Mouse (Mus musculus) hindbrain, embryonic 10.5 days (tissue): ENCODE data around the gene P2ry14. TPM values are rescaled to one million over a fixed set of nuclear protein-coding genes. Genes with fewer than 3 reads are reported as not detected.
"Not testable (repeated sequence)": the region's sequence is repeated elsewhere in the genome, so short reads cannot be mapped to it uniquely, and the experiment has no call there.

Experiments used
- DNase-seq: peaks from one replicate; pipeline ENCODE4 v3.0.0-alpha.2; 2017; ENCODE audit warnings: low spot score
- H3K27ac ChIP-seq: fragments of 300-500 bp; sonication (generic); 2 replicates; pipeline ENCODE4 v1.5.1; 2016; ENCODE audit warnings: mild to moderate bottlenecking, moderate library complexity
- H3K27me3 ChIP-seq: fragments of 300-500 bp; sonication (generic); 2 replicates; pipeline ENCODE4 v1.6.1; 2016; ENCODE audit warnings: mild to moderate bottlenecking; ENCODE audit not compliant: poor library complexity, insufficient read depth, severe bottlenecking
- H3K36me3 ChIP-seq: fragments of 300-500 bp; sonication (generic); 2 replicates; pipeline ENCODE4 v1.6.1; 2016; ENCODE audit warnings: mild to moderate bottlenecking, moderate library complexity
- H3K4me1 ChIP-seq: fragments of 300-500 bp; sonication (generic); replicated peaks from 2 replicates; pipeline ENCODE4 v1.6.1; 2016; ENCODE audit warnings: mild to moderate bottlenecking
- H3K4me3 ChIP-seq: fragments of 300-500 bp; sonication (generic); 2 replicates; pipeline ENCODE4 v1.5.1; 2016; ENCODE audit warnings: mild to moderate bottlenecking, moderate library complexity
- H3K9me3 ChIP-seq: fragments of 300-500 bp; sonication (generic); 2 replicates; pipeline ENCODE4 v1.6.1; 2016; ENCODE audit warnings: mild to moderate bottlenecking, moderate library complexity
- WGBS: fragments of 180-500 bp; shearing (Covaris S2); methylation state at CpG from one replicate; pipeline ENCODE4 v1.1.7; 2016; 5-methylcytosine and 5-hydroxymethylcytosine counted together
- polyA plus RNA-seq: library from polyadenylated mRNA; unstranded; fragments of >200 nt; fragmentation: Nextera tagmentation; extraction: Ambion mirVana; gene quantifications from 2 replicates; pipeline ENCODE4 v1.2.1, GENCODE M21; 2016

Gene P2ry14
- polyA plus RNA-seq, 1 experiment from 2014 or later: 1.9 TPM

DNA sequence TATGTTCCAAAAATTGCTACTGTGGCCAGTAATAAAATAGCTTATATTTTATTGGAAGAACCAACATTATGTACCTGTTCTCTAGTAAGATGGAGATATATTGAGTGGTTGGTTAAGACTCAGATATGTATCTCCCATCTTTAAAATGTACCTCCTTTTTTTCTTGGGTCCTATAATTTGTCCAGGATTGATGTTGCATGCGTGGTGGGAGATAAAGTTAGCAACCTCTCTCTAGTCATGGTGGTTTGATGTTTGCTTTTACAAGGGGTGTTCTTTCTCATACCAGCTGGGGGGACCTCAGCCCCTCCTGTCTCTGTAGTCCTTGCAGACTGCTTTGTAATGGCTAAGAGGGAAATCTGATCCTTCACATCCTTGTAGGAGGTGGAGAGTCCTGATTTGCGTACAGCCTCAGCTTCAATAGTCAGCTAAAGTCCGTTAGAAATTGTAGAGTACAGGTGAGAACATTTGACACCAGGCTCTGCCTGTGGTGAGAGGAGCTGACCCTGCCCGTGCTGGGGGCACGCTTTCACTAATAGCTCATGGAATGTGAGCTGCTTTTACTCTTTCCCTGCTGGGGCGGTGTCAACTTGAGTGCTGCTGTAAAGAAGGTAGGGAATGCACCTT is 73.0 kb downstream of the P2ry14 start:
- 20% methylated on average over 6 of the region's 6 CpGs for WGBS
- H3K4me3 ChIP-seq: no peak overlapping the region

GRCm38 (mm10) chr3:59079327-59079726 is 74.1 kb downstream of the P2ry14 start:
- H3K4me1 ChIP-seq: peaks cover 15% of the 10 kb centered on the region
- DNase-seq: peak; percentile 42
- H3K36me3 ChIP-seq: 0 out of 2 replicates have a peak, but pooled peaks cover 5% of the 10 kb centered on the region
- 40% methylated on average over 4 of the region's 4 CpGs for WGBS
- H3K27me3 ChIP-seq: no peaks in the 10 kb centered on the region
- no peak overlapping the region for H3K27ac ChIP-seq
- H3K9me3 ChIP-seq: no peaks in the 10 kb centered on the region
- H3K4me3 ChIP-seq: no peak overlapping the region

More for the DNA sequence above, 73.0 kb downstream of the P2ry14 start:
- Histone ChIP-seq H3K9me3 (no peaks in the 10 kb centered on the region), H3K27ac (no peak overlapping the region), H3K36me3 (0 out of 2 replicates have a peak, but pooled peaks cover 5% of the 10 kb centered on the region), H3K4me1 (peaks cover 15% of the 10 kb centered on the region), H3K27me3 (no peaks in the 10 kb centered on the region)
- no peak for DNase-seq

GRCm38 (mm10) chr3:59078585-59078984 is 74.8 kb downstream of the P2ry14 start:
- no peak for DNase-seq
- Histone ChIP-seq H3K9me3 (no peaks in the 10 kb centered on the region), H3K27me3 (no peaks in the 10 kb centered on the region), H3K27ac (no peak overlapping the region), H3K4me1 (peaks cover 15% of the 10 kb centered on the region), H3K4me3 (no peak overlapping the region), H3K36me3 (0 out of 2 replicates have a peak, but pooled peaks cover 3% of the 10 kb centered on the region)
- WGBS: 84% methylated on average over 11 of the region's 11 CpGs

- Histone ChIP-seq H3K27me3 (no peaks in the 10 kb centered on the region), H3K27ac (no peak overlapping the region), H3K9me3 (no peaks in the 10 kb centered on the region), H3K4me1 (peaks cover 15% of the 10 kb centered on the region), H3K4me3 (no peak overlapping the region), H3K36me3 (0 out of 2 replicates have a peak, but pooled peaks cover 3% of the 10 kb centered on the region)
- WGBS: 61% methylated on average over 4 of the region's 4 CpGs
- DNase-seq: no peak
Measured at GRCm38 (mm10) chr3:59077278-59077677, 76.1 kb downstream of the P2ry14 start.

DNA sequence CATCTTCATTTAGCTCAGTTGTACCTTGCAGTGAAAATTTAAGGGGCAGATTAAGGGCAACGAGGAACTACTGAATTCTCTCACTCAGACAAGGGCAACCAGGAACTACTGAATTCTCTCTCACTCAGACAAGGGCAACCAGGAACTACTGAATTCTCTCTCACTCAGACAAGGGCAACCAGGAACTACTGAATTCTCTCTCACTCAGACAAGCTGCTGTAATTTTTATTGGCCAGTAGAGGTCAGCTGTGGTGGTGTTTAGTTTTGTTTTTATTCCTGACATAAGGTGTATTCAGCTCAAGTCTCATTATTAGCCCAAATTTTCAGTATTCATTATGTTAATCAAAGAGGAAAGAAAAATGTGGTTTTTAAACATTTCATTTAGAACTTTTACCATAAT is 84.3 kb downstream of the P2ry14 start:
- H3K36me3 ChIP-seq, H3K4me1 ChIP-seq, DNase-seq, H3K27me3 ChIP-seq, H3K4me3 ChIP-seq, H3K27ac ChIP-seq, H3K9me3 ChIP-seq: not testable (repeated sequence)
- WGBS: 84% methylated on average over 1 of the region's 1 CpGs

DNA sequence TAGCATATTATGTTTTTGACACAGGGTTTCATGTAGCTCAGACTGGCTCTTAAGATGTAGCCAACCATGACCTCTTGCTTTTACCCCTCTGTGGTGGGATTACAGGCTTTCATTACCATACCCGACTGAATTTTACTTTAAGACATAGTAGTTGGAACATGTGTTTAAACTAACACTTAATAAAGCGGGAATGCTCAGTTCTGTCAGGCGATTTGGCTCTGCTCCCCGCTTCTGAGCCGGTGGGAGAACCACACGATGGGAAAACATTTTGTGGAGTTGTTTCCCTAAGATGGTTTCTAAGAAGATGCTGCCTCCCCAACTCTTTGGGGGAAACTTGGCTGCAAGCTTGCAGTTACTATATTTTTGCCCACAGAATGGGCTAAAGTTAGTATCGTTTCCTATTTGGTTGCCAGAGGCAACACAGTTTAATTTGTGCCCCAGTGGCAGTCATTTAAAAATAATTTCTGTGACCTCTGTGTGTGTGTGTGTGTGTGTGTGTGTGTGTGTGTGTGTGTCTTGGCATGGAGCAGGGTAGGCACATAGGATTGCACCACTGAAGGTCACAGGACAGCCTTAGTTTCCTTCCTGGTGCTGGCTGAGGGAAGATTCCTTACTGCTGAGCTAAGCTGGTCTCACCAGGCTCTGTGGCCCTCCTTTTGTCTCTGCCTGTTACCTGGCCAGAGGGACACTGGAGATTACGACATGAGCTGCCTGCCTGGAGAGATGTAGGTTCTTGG is 86.7 kb downstream of the P2ry14 start:
- no peaks in the 10 kb centered on the region for H3K27me3 ChIP-seq

DNA sequence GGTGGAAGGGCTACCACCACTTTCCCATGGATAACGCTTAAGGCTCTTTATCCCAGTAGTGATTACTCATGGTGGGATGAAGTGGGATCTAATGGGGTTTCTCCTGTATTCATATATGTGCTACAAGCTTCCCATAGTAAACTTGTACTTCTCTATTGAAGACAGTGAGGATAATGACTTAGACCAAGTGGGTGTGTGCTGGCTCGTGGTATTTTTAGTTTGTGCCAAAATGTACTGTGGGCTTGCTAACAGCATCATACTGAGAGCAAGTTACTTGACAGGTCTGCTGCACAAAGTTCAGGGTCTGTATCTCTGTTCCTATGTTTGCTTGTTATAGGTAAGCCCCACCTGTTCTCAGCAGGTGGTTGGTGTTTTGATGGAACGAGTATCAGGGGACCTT is 87.5 kb downstream of the P2ry14 start:
- WGBS: 90% methylated on average over 3 of the region's 3 CpGs
- Histone ChIP-seq H3K27ac (no peak overlapping the region), H3K36me3 (0 out of 2 replicates have a peak, but pooled peaks cover 2% of the 10 kb centered on the region), H3K4me3 (no peak overlapping the region), H3K4me1 (peaks cover 4% of the 10 kb centered on the region; the same call in 1 of the 2 replicates), H3K27me3 (no peaks in the 10 kb centered on the region), H3K9me3 (no peaks in the 10 kb centered on the region)
- DNase-seq: no peak

More for the DNA sequence above, 86.7 kb downstream of the P2ry14 start:
- DNase-seq: no peak
- H3K27ac ChIP-seq: no peak overlapping the region
- no peaks in the 10 kb centered on the region for H3K9me3 ChIP-seq
- H3K36me3 ChIP-seq: 0 out of 2 replicates have a peak, but pooled peaks cover 2% of the 10 kb centered on the region
- WGBS: 85% methylated on average over 8 of the region's 8 CpGs
- H3K4me1 ChIP-seq: peaks cover 4% of the 10 kb centered on the region; the same call in 1 of the 2 replicates
- H3K4me3 ChIP-seq: no peak overlapping the region

Other genes with a start within 250 kb of the P2ry14 start
- gene Med12l, start 147.8 kb downstream of the P2ry14 start, polyA plus RNA-seq: 3.1 and 3.9 TPM in 2 replicates
- 0.76 and 1.5 TPM in 2 replicates for gene Gpr171, start 51.8 kb downstream of the P2ry14 start, polyA plus RNA-seq
- gene Gpr87, start 41.5 kb upstream of the P2ry14 start, polyA plus RNA-seq: 0.26 and 0.31 TPM in 2 replicates
- gene P2ry13, start 57.3 kb upstream of the P2ry14 start, polyA plus RNA-seq: 0.50 and 0.75 TPM in 2 replicates
- 1.3 and 2.2 TPM in 2 replicates for gene P2ry12, start 109.3 kb upstream of the P2ry14 start, polyA plus RNA-seq
- 2.8 and 3.2 TPM in 2 replicates for gene Igsf10, start 190.8 kb upstream of the P2ry14 start, polyA plus RNA-seq